Mouse (Mus musculus) embryonic facial prominence, embryonic 12.5 days (tissue): Measurements from ENCODE around the gene Pdxp. TPM values are rescaled to one million over a fixed set of nuclear protein-coding genes. Genes with fewer than 3 reads are reported as not detected.

ENCODE experiments used
- ATAC-seq: fragments of 200-750 bp; cut with Nextera tagmentation; 2 replicates; pipeline ENCODE4 v1.8.0; 2017; ENCODE audit not compliant: insufficient number of reproducible peaks, insufficient read depth, low FRiP score, low TSS enrichment
- H3K27ac ChIP-seq: fragments of 300-500 bp; sonication (generic); 2 replicates; pipeline ENCODE4 v1.5.1; 2016; ENCODE audit warnings: mild to moderate bottlenecking
- H3K27me3 ChIP-seq: fragments of 300-500 bp; sonication (generic); 2 replicates; pipeline ENCODE4 v1.6.1; 2016; ENCODE audit warnings: mild to moderate bottlenecking, moderate library complexity
- H3K36me3 ChIP-seq: fragments of 300-500 bp; sonication (generic); 2 replicates; pipeline ENCODE4 v1.6.1; 2016; ENCODE audit warnings: mild to moderate bottlenecking
- H3K4me1 ChIP-seq: fragments of 300-500 bp; sonication (generic); 2 replicates; pipeline ENCODE4 v1.6.1; 2016
- H3K4me2 ChIP-seq: fragments of 300-500 bp; sonication (generic); replicated peaks from 2 replicates; pipeline ENCODE4 v1.6.1; 2016; ENCODE audit warnings: mild to moderate bottlenecking, moderate library complexity
- H3K4me3 ChIP-seq: fragments of 300-500 bp; sonication (generic); 2 replicates; pipeline ENCODE4 v1.5.1; 2016; ENCODE audit warnings: mild to moderate bottlenecking
- H3K9ac ChIP-seq: fragments of 300-500 bp; sonication (generic); 2 replicates; pipeline ENCODE4 v1.6.1; 2016; ENCODE audit warnings: mild to moderate bottlenecking, moderate library complexity
- H3K9me3 ChIP-seq: fragments of 300-500 bp; sonication (generic); 2 replicates; pipeline ENCODE4 v1.6.1; 2016; ENCODE audit warnings: mild to moderate bottlenecking, moderate library complexity
- WGBS: fragments of 180-500 bp; shearing (Covaris S2); methylation state at CpG from one replicate; pipeline ENCODE4 v1.1.7; 2016; 5-methylcytosine and 5-hydroxymethylcytosine counted together
- polyA plus RNA-seq: library from polyadenylated mRNA; unstranded; fragments of >200 nt; fragmentation: Nextera tagmentation; extraction: Ambion mirVana; gene quantifications from 2 replicates; pipeline ENCODE4 v1.2.1, GENCODE M21; 2016

The Pdxp gene
- polyA plus RNA-seq: 37.3 and 37.6 TPM in 2 replicates

DNA sequence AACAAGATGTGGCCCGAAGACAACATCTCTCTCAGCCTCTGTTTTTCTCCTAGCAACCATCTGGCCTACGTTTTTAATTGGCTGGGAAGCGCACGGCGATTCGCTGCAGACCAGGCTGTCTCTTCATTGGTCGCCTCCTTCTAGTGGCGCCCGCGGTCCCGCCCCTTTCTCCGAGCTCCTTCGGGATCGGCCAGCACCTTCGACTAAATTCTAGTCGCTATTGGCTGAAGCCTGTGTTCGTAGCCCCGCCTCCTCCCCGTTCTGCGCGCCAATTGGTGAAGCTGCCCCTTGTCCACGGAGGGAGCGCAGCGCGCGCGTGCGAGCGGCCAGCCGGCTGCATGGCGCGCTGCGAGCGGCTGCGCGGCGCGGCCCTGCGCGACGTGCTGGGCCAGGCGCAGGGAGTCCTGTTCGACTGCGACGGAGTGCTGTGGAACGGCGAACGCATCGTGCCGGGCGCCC is at the start of gene Pdxp:
Gene Pdxp, plus strand, starts transcription at position 288 of the 459 bp plus-strand sequence.
- WGBS: under 1% methylated on average over 51 of the region's 51 CpGs
- H3K4me2 ChIP-seq: peak within 1 kb of the TSS; percentile 96
- peak within 1 kb of the TSS; percentile 77 for H3K4me3 ChIP-seq
- H3K27me3 ChIP-seq: no peaks in the 10 kb centered on the region
- peaks cover 42% of the 10 kb centered on the region for H3K36me3 ChIP-seq
- peak within 1 kb of the TSS; percentile 93 for H3K27ac ChIP-seq
- H3K9me3 ChIP-seq: no peaks in the 10 kb centered on the region
- peak; percentile 93 for ATAC-seq
- H3K4me1 ChIP-seq: peaks cover 22% of the 10 kb centered on the region
- peak within 1 kb of the TSS; percentile 83 for H3K9ac ChIP-seq

DNA sequence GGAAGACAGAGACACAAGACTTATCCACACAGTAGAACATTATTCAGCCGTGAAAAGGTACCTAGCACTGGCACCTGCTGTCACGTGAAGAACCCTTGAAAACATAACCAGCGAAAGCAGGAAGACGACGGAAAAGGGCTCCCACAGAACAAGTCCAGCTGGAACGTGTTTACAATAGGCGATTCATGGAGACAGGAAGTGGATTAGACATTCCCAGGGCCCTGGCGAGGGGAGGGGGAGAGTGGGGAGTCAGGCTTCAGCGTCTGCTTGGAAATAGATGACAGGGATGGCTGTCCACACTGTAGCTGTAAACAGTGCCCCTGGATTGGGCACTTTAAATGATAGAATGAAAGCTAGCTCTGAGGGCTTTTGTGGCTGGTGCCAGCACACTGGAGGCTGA is 45.3 kb upstream of the Pdxp start:
- 6% methylated on average over 9 of the region's 9 CpGs for WGBS
- H3K4me1 ChIP-seq: peaks cover 6% of the 10 kb centered on the region; the same call in 1 of the 2 replicates
- H3K27ac ChIP-seq: peak overlapping the region; percentile 61
- 0 out of 2 replicates have a peak, but pooled peaks have one; percentile 30 for ATAC-seq
- H3K4me2 ChIP-seq: no peak overlapping the region
- H3K9me3 ChIP-seq: no peaks in the 10 kb centered on the region
- no peaks in the 10 kb centered on the region for H3K36me3 ChIP-seq
- H3K4me3 ChIP-seq: no peak overlapping the region
- H3K9ac ChIP-seq: no peak overlapping the region
- no peaks in the 10 kb centered on the region for H3K27me3 ChIP-seq

DNA sequence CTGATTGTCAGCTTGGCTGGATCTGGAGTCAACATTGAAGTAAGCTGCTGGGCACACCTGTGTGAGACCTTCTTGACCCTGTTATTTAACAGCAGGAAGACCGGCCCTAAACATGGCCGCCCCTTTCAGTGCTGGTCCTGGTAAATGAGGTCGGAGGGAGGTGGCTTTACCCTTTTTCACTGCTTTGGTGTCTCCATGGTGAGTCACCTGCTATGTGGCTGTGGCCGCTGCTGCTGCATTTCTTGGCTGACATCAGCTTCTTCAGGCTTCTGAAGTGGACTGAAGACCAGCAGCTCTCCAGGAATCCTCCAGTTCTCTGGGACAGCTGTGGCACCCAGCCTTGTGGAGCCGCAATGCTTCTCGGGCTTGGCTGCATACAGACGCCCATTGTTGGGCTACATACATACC is 44.9 kb upstream of the Pdxp start:
- Histone ChIP-seq H3K4me3 (no peak overlapping the region), H3K9me3 (no peaks in the 10 kb centered on the region), H3K27me3 (no peaks in the 10 kb centered on the region), H3K4me2 (no peak overlapping the region), H3K9ac (no peak overlapping the region), H3K27ac (peak overlapping the region; percentile 61), H3K4me1 (peaks cover 4% of the 10 kb centered on the region; the same call in 1 of the 2 replicates), H3K36me3 (no peaks in the 10 kb centered on the region)
- no peak for ATAC-seq
- 51% methylated on average over 7 of the region's 7 CpGs for WGBS

DNA sequence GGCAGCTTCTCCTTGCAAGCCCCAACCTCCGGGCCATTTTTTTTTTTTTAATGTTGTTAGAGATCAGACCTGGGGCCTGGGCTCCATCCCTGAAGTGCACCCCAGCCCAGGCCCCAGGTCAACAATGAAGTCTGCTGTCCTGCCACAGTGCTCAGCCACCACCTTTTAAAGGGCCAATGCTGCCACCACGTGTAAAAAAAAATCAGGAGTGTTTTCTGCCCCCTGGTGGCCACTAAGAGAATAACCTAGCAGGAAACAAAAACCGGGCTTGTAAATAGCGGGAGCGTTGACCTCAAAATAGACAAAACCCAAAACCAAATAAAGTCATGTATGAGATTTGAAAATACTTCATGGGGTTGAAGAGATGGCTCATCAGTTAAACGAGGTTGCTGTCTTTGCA is 43.9 kb upstream of the Pdxp start:
- Histone ChIP-seq H3K36me3 (no peaks in the 10 kb centered on the region), H3K4me2 (no peak overlapping the region), H3K27me3 (no peaks in the 10 kb centered on the region), H3K4me1 (peaks cover 3% of the 10 kb centered on the region; the same call in 1 of the 2 replicates), H3K9me3 (no peaks in the 10 kb centered on the region), H3K27ac (no peak overlapping the region), H3K9ac (no peak overlapping the region), H3K4me3 (no peak overlapping the region)
- no peak for ATAC-seq
- 25% methylated on average over 6 of the region's 6 CpGs for WGBS

DNA sequence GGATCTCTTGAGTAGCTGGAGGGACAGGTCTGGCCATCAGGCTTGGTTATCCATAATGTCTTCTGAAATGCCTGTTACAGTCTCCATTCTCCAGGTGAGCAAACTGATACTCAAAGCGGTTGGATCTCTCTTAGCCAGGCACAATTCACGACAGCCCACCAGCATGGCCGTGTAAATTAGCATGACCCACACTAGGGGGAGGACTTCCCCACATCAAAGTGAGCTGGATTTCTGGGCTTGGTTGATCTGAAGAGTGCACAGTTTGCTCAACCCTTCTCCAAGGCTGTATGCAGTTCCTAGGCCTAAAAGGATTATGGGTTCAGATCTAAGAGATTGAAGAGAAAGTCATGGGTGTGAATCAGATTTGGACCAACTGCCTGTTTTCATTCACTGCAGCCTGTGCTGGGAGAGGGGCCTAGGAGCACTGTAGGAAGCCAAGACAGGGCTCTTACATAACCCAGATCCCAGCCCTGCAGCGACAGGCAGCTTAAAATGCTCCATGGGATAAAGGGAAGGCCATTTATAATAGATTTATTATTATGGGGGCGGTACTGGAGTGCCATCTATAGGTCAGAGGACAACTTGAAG is 41.6 kb upstream of the Pdxp start:
- no peak for ATAC-seq
- Histone ChIP-seq H3K36me3 (no peaks in the 10 kb centered on the region), H3K27me3 (no peaks in the 10 kb centered on the region), H3K4me1 (peaks cover 17% of the 10 kb centered on the region), H3K4me2 (no peak overlapping the region), H3K9me3 (no peaks in the 10 kb centered on the region), H3K27ac (no peak overlapping the region), H3K4me3 (no peak overlapping the region), H3K9ac (no peak overlapping the region)
- WGBS: 58% methylated on average over 5 of the region's 5 CpGs

DNA sequence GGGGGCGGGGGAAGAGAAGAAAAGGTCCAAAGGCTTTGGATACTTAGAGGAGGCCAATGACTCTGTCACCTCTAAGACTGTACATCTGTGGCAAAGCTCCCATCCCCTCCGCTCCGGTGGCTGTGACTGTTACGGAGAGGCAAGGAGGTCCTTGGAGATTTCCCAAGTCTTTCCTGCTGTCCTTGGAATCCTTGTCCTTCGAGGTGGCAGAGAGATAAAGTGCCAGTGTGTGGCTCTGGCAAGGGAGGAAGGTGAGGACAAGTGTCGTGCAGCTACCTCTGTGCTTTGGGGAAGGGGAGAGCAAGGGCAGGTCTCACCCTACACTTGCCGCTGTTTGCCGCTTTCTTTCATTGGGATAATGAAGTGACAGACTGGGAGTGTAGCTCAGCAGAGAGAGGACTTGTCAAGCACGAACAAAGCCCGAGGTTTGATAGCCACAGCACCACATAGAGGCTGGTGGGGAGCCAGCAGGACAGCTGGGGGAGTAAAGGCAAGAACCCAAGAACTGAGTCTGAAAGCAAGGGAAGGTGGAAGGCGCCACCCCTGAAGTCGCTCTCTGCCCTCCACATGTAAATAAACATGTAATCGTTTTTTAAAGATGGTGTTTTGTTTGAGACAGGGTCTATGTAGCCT is 39.8 kb upstream of the Pdxp start:
- 56% methylated on average over 13 of the region's 13 CpGs for WGBS
- no peak for ATAC-seq
- H3K9ac ChIP-seq: no peak overlapping the region; the same call in 1 of the 2 replicates

DNA sequence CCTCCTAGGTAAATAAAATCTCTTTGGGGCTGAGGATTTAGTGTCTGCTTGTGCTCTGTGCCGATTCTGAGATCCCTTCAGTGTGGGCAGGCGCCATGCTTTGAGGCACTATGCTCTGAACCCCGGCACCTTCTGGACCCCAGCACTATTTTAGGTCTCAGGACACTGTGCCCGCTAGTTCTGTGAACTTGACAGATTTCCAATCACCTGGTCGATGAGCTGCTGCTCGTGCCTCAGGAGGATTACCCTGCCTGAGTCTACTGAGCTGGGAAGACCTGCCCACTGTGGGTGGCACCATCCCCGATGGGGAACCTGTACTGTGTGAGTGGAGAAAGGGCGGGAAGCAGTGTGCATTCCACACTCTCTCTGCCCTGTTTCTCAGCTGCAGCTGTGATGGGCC is 38.7 kb upstream of the Pdxp start:
- H3K9me3 ChIP-seq: no peaks in the 10 kb centered on the region
- no peak overlapping the region for H3K4me3 ChIP-seq
- peaks cover 31% of the 10 kb centered on the region for H3K4me1 ChIP-seq
- H3K36me3 ChIP-seq: no peaks in the 10 kb centered on the region
- peak overlapping the region; percentile 99 for H3K27ac ChIP-seq
- ATAC-seq: no peak
- H3K27me3 ChIP-seq: no peaks in the 10 kb centered on the region
- no peak overlapping the region for H3K4me2 ChIP-seq
- H3K9ac ChIP-seq: no peak overlapping the region
- WGBS: 71% methylated on average over 8 of the region's 8 CpGs

More for the DNA sequence above, 39.8 kb upstream of the Pdxp start:
- Histone ChIP-seq H3K36me3 (no peaks in the 10 kb centered on the region), H3K27ac (no peak overlapping the region), H3K9me3 (no peaks in the 10 kb centered on the region), H3K4me1 (peaks cover 21% of the 10 kb centered on the region), H3K4me3 (no peak overlapping the region), H3K4me2 (no peak overlapping the region), H3K27me3 (no peaks in the 10 kb centered on the region)

DNA sequence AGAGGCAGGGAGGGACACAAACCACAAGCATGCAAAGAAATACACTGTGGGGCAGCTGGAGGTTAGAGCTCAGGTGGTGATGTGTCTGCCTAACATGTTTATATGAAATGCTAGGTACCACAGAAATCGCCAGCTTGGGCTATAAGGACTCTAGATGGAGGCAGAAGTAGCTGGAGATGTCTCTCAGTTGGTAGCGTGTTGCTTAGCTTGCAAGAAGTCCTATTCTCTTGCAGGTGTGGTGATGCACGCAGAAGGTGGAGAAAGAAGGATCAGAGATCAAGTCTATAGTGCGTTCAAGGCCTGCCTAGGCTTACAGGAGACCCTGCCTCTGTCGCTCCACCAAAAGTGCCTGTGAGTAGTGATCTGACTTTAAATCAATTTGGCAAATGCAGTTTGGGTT is 38.2 kb upstream of the Pdxp start:
- H3K9me3 ChIP-seq: no peaks in the 10 kb centered on the region
- H3K27me3 ChIP-seq: no peaks in the 10 kb centered on the region
- H3K4me2 ChIP-seq: peak overlapping the region; percentile 86
- peaks cover 31% of the 10 kb centered on the region for H3K4me1 ChIP-seq
- H3K27ac ChIP-seq: peak overlapping the region; percentile 99
- 66% methylated on average over 5 of the region's 5 CpGs for WGBS
- no peaks in the 10 kb centered on the region for H3K36me3 ChIP-seq
- H3K4me3 ChIP-seq: no peak overlapping the region
- no peak for ATAC-seq
- H3K9ac ChIP-seq: peak overlapping the region; percentile 10; the same call in 1 of the 2 replicates

DNA sequence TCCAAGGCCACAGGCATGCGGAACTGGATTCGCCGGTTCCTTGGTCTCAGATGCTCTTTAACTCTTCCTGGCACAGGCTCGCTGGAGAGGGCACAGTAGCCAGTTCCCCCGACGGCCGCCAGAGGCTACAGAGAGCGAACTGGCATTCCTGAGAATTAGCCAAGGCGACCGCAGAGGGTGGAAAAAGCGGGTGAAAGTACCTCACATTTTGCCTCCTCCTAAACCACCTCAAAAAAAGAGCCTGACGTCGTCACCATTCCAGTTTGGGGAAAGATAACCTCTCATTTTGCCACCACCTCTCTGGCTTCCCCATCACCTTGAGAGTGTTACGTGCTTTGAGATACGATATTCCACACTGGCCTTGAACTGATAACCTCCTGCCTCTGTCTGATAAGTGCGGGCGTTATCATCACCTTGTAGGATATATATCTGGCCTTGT is 37.4 kb upstream of the Pdxp start:
- peak; percentile 42; the same call in 1 of the 2 replicates for ATAC-seq
- Histone ChIP-seq H3K9ac (peak overlapping the region; percentile 87; the same call in 1 of the 2 replicates), H3K9me3 (no peaks in the 10 kb centered on the region), H3K4me2 (peak overlapping the region; percentile 86), H3K27me3 (no peaks in the 10 kb centered on the region), H3K4me3 (peak overlapping the region; percentile 74), H3K4me1 (peaks cover 31% of the 10 kb centered on the region), H3K36me3 (peaks cover 6% of the 10 kb centered on the region), H3K27ac (peak overlapping the region; percentile 99)
- 5% methylated on average over 17 of the region's 17 CpGs for WGBS

DNA sequence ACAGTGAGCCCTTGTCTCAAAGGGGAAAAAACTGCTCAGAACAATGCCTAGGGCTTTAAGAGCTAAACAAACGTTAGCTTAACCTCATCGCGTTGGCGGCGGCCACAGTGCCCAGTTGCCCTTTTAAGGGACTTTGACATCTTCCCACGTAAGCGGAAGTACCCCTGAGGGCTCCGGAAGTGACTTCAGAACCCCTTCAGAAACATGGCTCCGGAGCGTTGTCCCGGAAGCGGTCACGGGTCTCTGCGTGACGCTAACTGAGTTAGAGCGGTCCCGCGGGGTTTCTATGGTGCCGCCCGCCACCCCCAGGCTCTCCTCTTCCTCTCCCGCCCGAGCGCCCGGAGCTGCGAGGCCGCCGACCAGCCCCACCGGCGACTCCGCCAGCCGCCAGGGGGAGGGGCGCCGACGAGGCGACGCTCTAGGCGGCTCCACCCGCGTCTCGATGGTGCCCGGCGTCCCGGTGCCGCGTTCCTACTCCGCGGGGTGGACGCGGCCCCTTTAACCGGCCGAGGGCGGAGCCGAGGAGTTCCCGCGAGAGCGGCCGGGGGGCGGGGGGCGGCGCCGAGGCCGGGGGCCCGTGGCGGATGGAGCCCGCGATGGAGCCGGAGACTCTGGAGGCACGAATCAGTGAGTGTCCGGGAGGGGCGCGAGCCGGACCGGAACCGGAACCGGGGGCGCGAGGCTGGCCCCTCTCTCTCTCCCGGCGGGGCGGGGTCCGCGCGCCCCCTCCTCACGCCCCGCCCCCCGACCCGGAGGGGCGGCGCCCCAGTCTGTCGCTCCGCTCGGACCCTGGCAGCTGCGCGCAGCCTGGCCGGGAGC is 36.5 kb upstream of the Pdxp start, which contains the start of gene Gga1:
Gene Gga1, plus strand, starts transcription at position 200 of the 819 bp plus-strand sequence.
- no peaks in the 10 kb centered on the region for H3K9me3 ChIP-seq
- under 1% methylated on average over 75 of the region's 95 CpGs for WGBS
- ATAC-seq: peak; percentile 85
- H3K36me3 ChIP-seq: peaks cover 15% of the 10 kb centered on the region
- no peaks in the 10 kb centered on the region for H3K27me3 ChIP-seq
- peak within 1 kb of the TSS; percentile 87 for H3K9ac ChIP-seq
- peak within 1 kb of the TSS; percentile 86 for H3K4me2 ChIP-seq
- peak within 1 kb of the TSS; percentile 74 for H3K4me3 ChIP-seq
- peak within 1 kb of the TSS; percentile 99 for H3K27ac ChIP-seq
- H3K4me1 ChIP-seq: peaks cover 31% of the 10 kb centered on the region

DNA sequence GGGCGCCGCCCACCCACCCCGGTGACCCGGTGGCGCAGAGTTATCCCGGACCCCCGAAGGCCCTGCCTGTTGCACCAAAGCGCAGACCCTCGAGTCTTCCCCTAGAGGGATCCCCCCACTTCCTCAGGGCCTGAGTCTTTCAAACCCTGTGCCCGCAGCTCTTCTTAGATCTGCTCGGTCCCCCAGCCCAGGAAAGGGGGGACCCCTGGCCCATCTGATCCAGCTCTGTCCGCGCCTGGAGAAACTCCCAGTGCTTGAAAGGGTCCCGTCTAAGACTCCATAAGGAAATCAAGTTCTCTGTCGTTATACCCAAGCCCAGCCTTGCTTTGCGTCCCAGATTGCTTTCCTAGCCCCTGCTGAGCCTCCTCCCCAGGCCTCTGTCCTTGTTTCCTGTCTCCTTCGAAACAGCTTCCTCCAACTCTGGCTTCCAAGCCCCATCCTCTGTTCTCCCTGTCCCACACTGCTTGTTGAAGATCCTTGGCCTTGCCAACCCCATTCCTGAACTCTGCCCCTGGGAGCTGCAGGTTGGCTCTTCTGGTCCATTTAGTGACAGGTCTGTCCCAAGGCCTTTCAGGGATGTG is 35.8 kb upstream of the Pdxp start:
- Histone ChIP-seq H3K27me3 (no peaks in the 10 kb centered on the region), H3K4me3 (peak overlapping the region; percentile 74), H3K36me3 (peaks cover 16% of the 10 kb centered on the region), H3K9ac (peak overlapping the region; percentile 87), H3K27ac (peak overlapping the region; percentile 99), H3K4me2 (peak overlapping the region; percentile 86), H3K9me3 (no peaks in the 10 kb centered on the region), H3K4me1 (peaks cover 31% of the 10 kb centered on the region)
- 1% methylated on average over 17 of the region's 17 CpGs for WGBS
- peak; percentile 19 for ATAC-seq
